Mouse (Mus musculus) C2C12 (cell line): ENCODE results near the gene Rnase11.

Source experiments
- CEBPB ChIP-seq: IDR thresholded peaks from one replicate; pipeline ENCODE4 v1.6.1; 2011; ENCODE audit warnings: low read depth, mild to moderate bottlenecking, control low read depth, moderate library complexity
- CTCF ChIP-seq: IDR thresholded peaks from one replicate; pipeline ENCODE4 v1.5.1; 2011; ENCODE audit not compliant: control insufficient read depth, insufficient read depth, insufficient read length
- FOSL1 ChIP-seq: IDR thresholded peaks from one replicate; pipeline ENCODE4 v1.8.0; 2011; ENCODE audit warnings: mild to moderate bottlenecking, low read length; ENCODE audit not compliant: poor library complexity, insufficient read depth, severe bottlenecking
- MAX ChIP-seq: IDR thresholded peaks from one replicate; pipeline ENCODE4 v1.6.1; 2011; ENCODE audit warnings: mild to moderate bottlenecking, control low read depth
- MYOD1 ChIP-seq: IDR thresholded peaks from one replicate; pipeline ENCODE4 v1.6.1; 2011; ENCODE audit warnings: low read depth; ENCODE audit not compliant: control insufficient read depth, insufficient read length
- USF1 ChIP-seq: IDR thresholded peaks from one replicate; pipeline ENCODE4 v1.6.1; 2011; ENCODE audit warnings: low read depth, mild to moderate bottlenecking, control low read depth, moderate library complexity

- TF ChIP-seq CTCF = no peak
- TF ChIP-seq USF1 = no peak
- no peak for TF ChIP-seq CEBPB
- no peak for TF ChIP-seq MAX
- no peak for TF ChIP-seq MYOD1
- TF ChIP-seq FOSL1 = no peak
These were observed 35.1 kb upstream of the Rnase11 start for GRCm38 (mm10) chr14:51085086-51085485.
